Mouse (Mus musculus): ENCODE measurements around the gene Mettl27.
A peak's percentile ranks its signal among the peaks of the same experiment; 100 is the strongest.

DNA sequence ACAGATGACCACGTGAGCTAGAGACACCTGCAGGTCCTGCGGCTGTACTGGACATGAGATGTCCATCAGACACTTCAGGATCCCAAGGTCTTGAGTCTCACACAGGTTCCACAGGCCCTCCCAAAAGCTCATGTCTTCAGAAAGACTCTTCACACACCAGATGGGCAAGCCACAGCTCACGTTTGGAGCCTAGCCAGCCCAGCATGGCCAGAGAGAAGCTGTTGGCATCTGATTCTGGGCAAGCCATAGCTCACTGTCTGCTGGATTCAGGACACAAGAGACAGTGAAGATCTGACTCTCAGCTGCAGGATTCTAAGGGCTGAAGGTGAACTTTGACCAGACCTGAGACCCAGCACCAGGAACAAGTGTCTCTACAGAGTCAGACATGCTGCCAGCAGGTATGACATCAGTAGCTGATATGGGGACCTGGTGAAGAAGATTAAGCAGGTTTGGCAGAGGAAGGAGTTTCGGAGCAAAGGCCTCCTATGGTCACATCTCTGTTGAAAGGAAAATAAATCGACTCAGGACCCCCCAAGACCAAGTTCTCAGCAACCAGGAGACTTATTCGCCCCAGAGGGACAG lies 12.0 kb upstream of the Mettl27 start:
- TF ChIP-seq GATA1 (IDR thresholded peaks at IDR 0.05; ENCODE audit: low read length) (no peak), TAL1 (IDR thresholded peaks at IDR 0.05; ENCODE audit: low read length) (peak; percentile 40; the same call in 1 of the 3 replicates)
